Mouse (Mus musculus): ENCODE measurements at regions not wholly inside any gene's neighbourhood (a gene's known extent, or its start where the extent isn't known, plus 50 kb on each side); places are given as distances from the start of the nearest gene placed in this dataset.

- Histone ChIP-seq H3K27ac (no peak overlapping the region), H3K4me3 (no peak overlapping the region)
- DNase-seq (ENCODE audit: extremely low spot score in 1 of 2, low spot score in 2 of 2) = no peak
- intact Hi-C loops (cut with DNase I) = no loop called here
- no peak for TF ChIP-seq CTCF (IDR thresholded peaks at IDR 0.05)
Measured at GRCm38 (mm10) chrX:142557496-142557895, 123.7 kb upstream of the Tmem164 start.

GRCm38 (mm10) chrX:142560209-142560912 is 120.8 kb upstream of the Tmem164 start:
- no peak overlapping the region for H3K4me3 ChIP-seq
- intact Hi-C loops (cut with DNase I) = no loop called here
- no peak for DNase-seq (ENCODE audit: extremely low spot score in 1 of 2, low spot score in 2 of 2)
- no peak; the same call in 1 of the 2 replicates for TF ChIP-seq CTCF (IDR thresholded peaks at IDR 0.05)
- H3K27ac ChIP-seq = no peak overlapping the region

DNA sequence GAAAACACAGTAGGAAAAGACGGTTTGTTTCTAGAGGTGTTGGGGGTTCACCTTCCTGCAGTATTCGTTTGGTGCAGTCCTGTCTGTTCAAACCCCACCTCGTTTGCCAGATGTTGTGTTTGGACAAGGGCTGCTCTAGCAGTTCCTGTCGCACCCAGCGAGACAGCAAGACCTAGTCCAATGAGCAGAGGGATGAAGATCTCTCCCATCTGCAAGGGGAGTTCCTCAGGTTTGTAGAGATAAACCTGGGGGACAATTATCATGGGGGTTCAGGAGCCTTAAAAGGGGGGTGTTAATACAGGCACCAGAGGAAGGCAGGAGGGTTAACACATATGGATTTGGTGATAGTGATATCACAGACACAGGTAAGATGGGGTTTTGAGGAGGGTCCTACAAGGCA is 119.4 kb upstream of the Tmem164 start:
- TF ChIP-seq CTCF (IDR thresholded peaks at IDR 0.05) = no peak
- intact Hi-C loops (cut with DNase I) = no loop called here
- Histone ChIP-seq H3K27ac (no peak overlapping the region), H3K4me3 (no peak overlapping the region)
- no peak for DNase-seq (ENCODE audit: extremely low spot score in 1 of 2, low spot score in 2 of 2)

- no peak overlapping the region for H3K27ac ChIP-seq
- intact Hi-C loops (cut with DNase I) = no loop called here
- H3K4me3 ChIP-seq = no peak overlapping the region
- TF ChIP-seq CTCF (IDR thresholded peaks at IDR 0.05) = no peak
- no peak for DNase-seq (ENCODE audit: extremely low spot score in 1 of 2, low spot score in 2 of 2)
Measured at GRCm38 (mm10) chrX:142564186-142564585, 117.0 kb upstream of the Tmem164 start.

DNA sequence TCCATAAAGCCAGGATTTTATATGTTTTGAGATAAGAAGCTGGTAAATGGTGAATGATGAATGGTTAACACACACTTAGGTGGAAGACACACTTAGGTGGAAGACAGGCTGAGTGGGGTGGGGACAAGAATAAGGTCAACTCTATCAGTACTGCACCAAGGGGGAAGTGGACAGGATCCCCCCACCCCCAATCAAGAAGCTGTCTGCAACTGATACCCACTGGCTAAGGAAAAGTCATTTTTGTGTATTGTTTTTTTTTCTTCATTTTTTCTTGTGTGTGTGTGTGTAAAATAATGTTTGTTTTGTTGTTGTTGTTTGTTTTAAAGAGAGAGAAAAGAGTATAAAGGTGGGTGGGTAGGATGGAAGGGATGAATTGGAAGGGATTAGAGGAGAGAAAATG is 109.4 kb upstream of the Tmem164 start:
- no peak for TF ChIP-seq CTCF (IDR thresholded peaks at IDR 0.05)
- intact Hi-C loops (cut with DNase I) = no loop called here
- Histone ChIP-seq H3K4me3 (no peak overlapping the region), H3K27ac (no peak overlapping the region)
- DNase-seq (ENCODE audit: extremely low spot score in 1 of 2, low spot score in 2 of 2) = no peak

- no peak for DNase-seq (ENCODE audit: extremely low spot score in 1 of 2, low spot score in 2 of 2)
- Histone ChIP-seq H3K27ac (no peak overlapping the region), H3K4me3 (no peak overlapping the region)
- no peak for TF ChIP-seq CTCF (IDR thresholded peaks at IDR 0.05)
- intact Hi-C loops (cut with DNase I) = no loop called here
Measured at GRCm38 (mm10) chrX:142574022-142574421, 107.2 kb upstream of the Tmem164 start.

- no peak for DNase-seq (ENCODE audit: extremely low spot score in 1 of 2, low spot score in 2 of 2)
- TF ChIP-seq CTCF (IDR thresholded peaks at IDR 0.05) = no peak; the same call in none of the 2 replicates
- no peak overlapping the region for H3K4me3 ChIP-seq
- intact Hi-C loops (cut with DNase I) = no loop called here
- H3K27ac ChIP-seq = no peak overlapping the region
Measured at GRCm38 (mm10) chrX:142574945-142575710, 106.1 kb upstream of the Tmem164 start.

DNA sequence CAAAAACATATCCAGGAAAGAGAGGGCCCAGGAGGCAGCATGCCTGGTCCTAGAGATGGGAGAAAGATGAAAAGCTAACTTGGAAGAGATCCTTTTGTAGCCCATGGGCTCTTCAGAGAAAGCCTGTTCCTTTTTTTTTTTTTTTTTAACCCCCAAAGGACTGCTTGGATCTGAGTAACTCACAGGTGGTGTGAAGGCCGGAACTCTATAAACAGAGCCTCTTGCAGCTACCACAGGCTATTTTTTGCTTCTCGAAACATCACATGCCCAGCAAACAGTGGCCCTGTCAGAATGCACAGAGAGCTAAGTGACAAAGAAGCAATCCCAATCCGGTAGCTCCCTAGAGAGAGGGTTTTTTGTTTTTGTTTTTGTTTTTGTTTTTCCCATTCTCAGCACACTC is 105.1 kb upstream of the Tmem164 start:
- no peak for DNase-seq (ENCODE audit: extremely low spot score in 1 of 2, low spot score in 2 of 2)
- Histone ChIP-seq H3K4me3 (no peak overlapping the region), H3K27ac (no peak overlapping the region)
- intact Hi-C loops (cut with DNase I) = no loop called here
- TF ChIP-seq CTCF (IDR thresholded peaks at IDR 0.05) = no peak

GRCm38 (mm10) chrX:142577449-142578081 is 103.6 kb upstream of the Tmem164 start:
- TF ChIP-seq CTCF (IDR thresholded peaks at IDR 0.05) = no peak
- intact Hi-C loops (cut with DNase I) = no loop called here

DNA sequence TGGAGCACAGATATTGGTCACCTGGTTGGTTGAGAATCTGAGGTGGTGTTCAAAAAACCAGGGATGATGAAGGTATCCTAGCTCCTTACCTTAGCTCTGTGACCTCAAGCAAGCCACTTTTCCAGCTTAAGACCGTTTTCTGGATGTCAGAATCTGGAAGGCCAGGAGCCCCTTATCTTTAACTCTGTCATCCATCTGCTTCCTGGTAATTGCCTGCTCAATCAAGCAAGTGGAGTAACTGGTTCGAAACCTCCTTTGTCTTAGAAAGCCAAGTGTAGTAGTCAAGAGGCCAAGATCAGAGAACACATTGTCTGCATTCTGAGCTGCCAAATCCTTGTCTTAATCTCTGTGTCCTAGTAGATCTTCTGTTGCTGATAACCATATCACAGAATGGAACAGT is 95.9 kb upstream of the Tmem164 start:
- no peak for TF ChIP-seq CTCF (IDR thresholded peaks at IDR 0.05)
- Histone ChIP-seq H3K27ac (no peak overlapping the region), H3K4me3 (no peak overlapping the region)
- intact Hi-C loops (cut with DNase I) = no loop called here
- DNase-seq (ENCODE audit: extremely low spot score in 1 of 2, low spot score in 2 of 2) = no peak

More at GRCm38 (mm10) chrX:142577449-142578081, 103.6 kb upstream of the Tmem164 start:
- Histone ChIP-seq H3K27ac (no peak overlapping the region), H3K4me3 (no peak overlapping the region)
- DNase-seq (ENCODE audit: extremely low spot score in 1 of 2, low spot score in 2 of 2) = no peak

- Histone ChIP-seq H3K27ac (no peak overlapping the region), H3K4me3 (no peak overlapping the region)
- intact Hi-C loops (cut with DNase I) = no loop called here
- no peak for TF ChIP-seq CTCF (IDR thresholded peaks at IDR 0.05)
- no peak for DNase-seq (ENCODE audit: extremely low spot score in 1 of 2, low spot score in 2 of 2)
Measured at GRCm38 (mm10) chrX:142599377-142599776, 81.8 kb upstream of the Tmem164 start.

DNA sequence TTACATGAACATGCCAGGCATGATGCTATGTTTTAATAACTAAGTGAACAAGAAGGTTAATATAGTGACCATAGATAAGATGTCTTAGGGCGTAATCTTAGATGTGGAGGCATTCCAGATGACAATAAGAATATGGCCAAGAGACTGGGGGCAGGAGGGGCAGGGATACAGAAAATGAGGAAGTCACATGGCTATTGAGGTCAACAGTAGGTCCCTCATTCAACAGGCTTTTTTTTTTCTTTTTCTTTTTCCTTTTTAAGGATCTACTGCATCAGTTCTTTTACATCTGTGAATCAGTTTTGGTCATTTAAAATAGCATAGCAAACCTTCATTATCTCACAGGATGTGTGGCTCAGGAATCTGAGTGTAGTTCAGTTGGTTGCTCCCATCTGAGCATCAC is 80.4 kb upstream of the Tmem164 start:
- intact Hi-C loops (cut with DNase I) = no loop called here
- DNase-seq (ENCODE audit: extremely low spot score in 1 of 2, low spot score in 2 of 2) = no peak
- TF ChIP-seq CTCF (IDR thresholded peaks at IDR 0.05) = no peak
- H3K4me3 ChIP-seq = no peak overlapping the region
- no peak overlapping the region for H3K27ac ChIP-seq

Data from left cerebral cortex, adult 2 months (tissue).